Mouse (Mus musculus) lung, embryonic 14.5 days (tissue): ENCODE measurements around the gene Tenm4. TPM values are rescaled to one million over a fixed set of nuclear protein-coding genes. Genes with fewer than 3 reads are reported as not detected.
A peak's percentile ranks its signal among the peaks of the same experiment; 100 is the strongest.

Experiments used
- ATAC-seq: fragments of 200-750 bp; cut with Nextera tagmentation; 2 replicates; pipeline ENCODE4 v1.8.0; 2017; ENCODE audit warnings: mild to moderate bottlenecking, moderate TSS enrichment, moderate library complexity; ENCODE audit not compliant: insufficient read depth
- DNase-seq: peaks from one replicate; pipeline ENCODE4 v3.0.0-alpha.2; 2015
- H3K27ac ChIP-seq: fragments of 300-500 bp; sonication (generic); 2 replicates; pipeline ENCODE4 v1.5.1; 2014; ENCODE audit warnings: low read depth, mild to moderate bottlenecking, moderate library complexity
- H3K27me3 ChIP-seq: fragments of 300-500 bp; sonication (generic); 2 replicates; pipeline ENCODE4 v1.6.1; 2014; ENCODE audit warnings: low read length, control low read depth; ENCODE audit not compliant: insufficient read depth
- H3K36me3 ChIP-seq: fragments of 300-500 bp; sonication (generic); 2 replicates; pipeline ENCODE4 v1.6.1; 2014; ENCODE audit warnings: control low read depth; ENCODE audit not compliant: insufficient read depth
- H3K4me1 ChIP-seq: fragments of 300-500 bp; sonication (generic); 2 replicates; pipeline ENCODE4 v1.6.1; 2014; ENCODE audit warnings: antibody characterized with exemption, control low read depth; ENCODE audit not compliant: insufficient read depth
- H3K4me2 ChIP-seq: fragments of 300-500 bp; sonication (generic); 2 replicates; pipeline ENCODE4 v1.6.1; 2014; ENCODE audit warnings: mild to moderate bottlenecking
- H3K4me3 ChIP-seq: fragments of 300-500 bp; sonication (generic); 2 replicates; pipeline ENCODE4 v1.5.1; 2014; ENCODE audit warnings: low read depth, low read length
- H3K9ac ChIP-seq: fragments of 300-500 bp; sonication (generic); 2 replicates; pipeline ENCODE4 v1.6.1; 2014
- H3K9me3 ChIP-seq: fragments of 300-500 bp; sonication (generic); 2 replicates; pipeline ENCODE4 v1.6.1; 2016; ENCODE audit warnings: low read depth, low read length, control low read depth
- CTCF ChIP-seq: IDR thresholded peaks from 2 replicates; pipeline ENCODE4 v1.5.1; 2016; ENCODE audit warnings: antibody characterized with exemption, low read depth
- WGBS: fragments of 180-500 bp; shearing (Covaris S2); extraction: QIAGEN DNeasy Blood & Tissue Kit; methylation state at CpG from one replicate; pipeline ENCODE4 v1.1.7; 2014; 5-methylcytosine and 5-hydroxymethylcytosine counted together
- polyA plus RNA-seq: library from polyadenylated mRNA; unstranded; fragments of >200 nt; fragmentation: Nextera tagmentation; extraction: Ambion mirVana; gene quantifications from 2 replicates; pipeline ENCODE4 v1.2.1, GENCODE M21; 2014

The Tenm4 gene
- polyA plus RNA-seq, 1 experiment from 2014 or later, result 24.9 TPM

DNA sequence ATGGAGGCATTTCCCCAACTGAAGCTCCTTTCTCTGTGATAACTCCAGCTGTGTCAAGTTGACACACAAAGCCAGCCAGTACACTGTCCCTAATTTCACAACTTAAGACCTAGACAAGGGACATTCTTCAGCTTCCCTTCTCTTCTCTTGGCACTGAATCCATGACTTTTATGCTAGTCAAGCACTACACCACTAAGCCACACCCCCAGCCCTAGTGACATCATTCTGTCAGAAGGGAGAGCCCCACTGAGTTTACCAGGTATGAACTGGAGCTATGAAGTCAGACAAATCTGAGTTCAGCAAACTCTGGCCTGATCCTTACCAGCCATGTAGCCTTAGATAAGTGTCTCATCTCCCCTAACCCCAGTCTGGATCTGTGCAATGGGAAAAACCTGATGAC is 6.9 kb upstream of the Tenm4 start:
- Histone ChIP-seq H3K4me2 (no peak overlapping the region), H3K27ac (no peak overlapping the region), H3K9me3 (no peaks in the 10 kb centered on the region), H3K27me3 (no peaks in the 10 kb centered on the region), H3K4me1 (no peaks in the 10 kb centered on the region), H3K36me3 (no peaks in the 10 kb centered on the region), H3K4me3 (no peak overlapping the region), H3K9ac (no peak overlapping the region)
- DNase-seq (no peak), ATAC-seq (no peak)
- TF ChIP-seq CTCF, result no peak

DNA sequence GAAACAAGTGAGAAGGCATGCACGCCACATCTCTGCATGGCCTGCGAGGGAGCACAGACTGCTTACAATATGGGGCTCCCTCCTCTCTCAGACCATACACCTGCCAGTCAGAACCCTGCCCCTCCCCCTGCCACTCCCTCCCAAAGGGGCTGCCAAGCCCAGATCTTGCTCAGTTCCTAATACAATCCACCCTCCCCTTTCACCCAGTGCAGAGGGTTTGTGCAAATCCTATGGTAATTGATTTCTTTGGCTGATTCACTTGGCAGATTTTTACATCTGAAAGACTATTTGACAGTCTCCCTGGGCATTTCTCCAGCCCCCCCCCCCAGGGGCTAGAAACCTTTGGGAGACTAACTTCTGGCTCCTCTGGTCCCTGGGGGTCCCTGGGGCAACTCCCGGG is 2.1 kb upstream of the Tenm4 start:
- Histone ChIP-seq H3K9ac (no peak overlapping the region), H3K4me3 (no peak overlapping the region), H3K4me1 (peaks cover 8% of the 10 kb centered on the region), H3K9me3 (no peaks in the 10 kb centered on the region), H3K27ac (no peak overlapping the region), H3K27me3 (no peaks in the 10 kb centered on the region), H3K4me2 (no peak overlapping the region), H3K36me3 (no peaks in the 10 kb centered on the region)
- ATAC-seq (0 out of 2 replicates have a peak, but pooled peaks have one; percentile 30), DNase-seq (peak; percentile 32)
- WGBS, result 26% methylated on average over 3 of the region's 3 CpGs
- no peak for TF ChIP-seq CTCF

DNA sequence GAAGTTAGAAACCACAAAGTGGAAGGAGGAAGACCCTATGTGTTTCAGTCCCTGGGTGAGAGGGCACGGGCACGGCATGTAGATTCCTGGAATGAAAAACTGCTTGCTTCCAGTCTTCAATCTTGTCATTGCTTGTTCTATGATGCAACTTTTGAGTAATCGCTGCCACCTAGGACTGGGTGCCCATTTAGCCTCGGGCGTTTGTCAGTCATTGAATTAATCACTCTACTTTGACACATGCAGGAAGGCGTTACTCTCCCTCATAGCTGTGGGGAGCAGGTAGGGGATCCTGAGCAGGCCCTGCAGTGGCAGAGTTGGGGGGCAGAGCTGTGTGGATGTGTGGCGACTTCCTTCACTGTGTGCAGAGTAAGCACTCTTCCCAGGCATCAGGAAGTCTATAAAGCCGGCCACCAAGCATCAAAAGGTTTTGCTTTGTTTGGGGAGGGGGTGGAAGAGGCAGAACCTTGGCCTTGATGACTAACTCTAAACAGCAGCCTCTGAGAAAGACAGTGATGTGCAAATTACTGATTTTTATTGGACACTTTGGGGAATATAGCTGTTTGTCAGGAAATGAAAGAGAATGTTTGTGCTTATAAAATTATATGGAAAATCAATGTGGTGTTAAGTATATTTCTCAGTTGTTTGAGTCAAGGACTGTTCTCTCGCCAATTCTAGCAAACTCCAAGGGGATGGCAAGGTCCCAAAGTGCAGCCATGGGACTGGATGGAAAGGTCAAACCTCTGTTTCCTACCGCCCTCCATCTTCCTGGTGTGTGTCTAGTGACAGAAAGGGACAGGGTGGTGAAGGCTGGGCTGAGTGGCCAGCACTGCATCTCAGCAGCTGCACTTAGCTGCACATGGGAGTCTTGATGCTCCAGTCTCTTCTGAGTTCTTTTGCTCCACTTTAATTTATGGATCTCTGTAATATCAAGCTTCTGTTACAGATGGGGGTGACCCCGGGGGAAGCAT is 834 bp downstream of the Tenm4 start:
- Histone ChIP-seq H3K4me1 (peaks cover 8% of the 10 kb centered on the region), H3K27me3 (no peaks in the 10 kb centered on the region), H3K4me2 (peak overlapping the region; percentile 37; the same call in 1 of the 2 replicates), H3K27ac (no peak overlapping the region), H3K9ac (no peak overlapping the region), H3K9me3 (no peaks in the 10 kb centered on the region), H3K36me3 (no peaks in the 10 kb centered on the region), H3K4me3 (no peak overlapping the region)
- TF ChIP-seq CTCF, result no peak
- ATAC-seq, result peak; percentile 91
- DNase-seq, result peak; percentile 89
- WGBS, result 26% methylated on average over 11 of the region's 11 CpGs

DNA sequence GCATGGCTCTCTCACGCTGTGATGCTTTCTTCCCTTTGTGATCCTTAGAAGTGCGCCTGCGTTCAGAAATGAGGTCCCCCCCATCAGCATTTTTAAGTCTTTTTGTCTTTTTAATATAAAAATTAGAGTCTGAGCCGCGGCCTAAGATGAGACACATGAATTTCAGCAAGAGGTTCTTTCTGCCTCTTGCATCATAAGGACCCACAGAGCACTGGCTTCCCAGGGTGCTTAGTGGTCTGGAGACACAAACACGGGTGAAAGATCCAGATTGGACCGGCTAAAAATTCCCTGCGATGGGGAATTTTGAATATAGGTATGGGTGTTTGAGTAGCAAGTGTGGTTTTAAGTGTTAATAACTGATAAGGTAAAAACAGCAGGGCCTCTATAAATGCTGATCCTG is 5.7 kb downstream of the Tenm4 start:
- H3K36me3 ChIP-seq, result no peaks in the 10 kb centered on the region

DNA sequence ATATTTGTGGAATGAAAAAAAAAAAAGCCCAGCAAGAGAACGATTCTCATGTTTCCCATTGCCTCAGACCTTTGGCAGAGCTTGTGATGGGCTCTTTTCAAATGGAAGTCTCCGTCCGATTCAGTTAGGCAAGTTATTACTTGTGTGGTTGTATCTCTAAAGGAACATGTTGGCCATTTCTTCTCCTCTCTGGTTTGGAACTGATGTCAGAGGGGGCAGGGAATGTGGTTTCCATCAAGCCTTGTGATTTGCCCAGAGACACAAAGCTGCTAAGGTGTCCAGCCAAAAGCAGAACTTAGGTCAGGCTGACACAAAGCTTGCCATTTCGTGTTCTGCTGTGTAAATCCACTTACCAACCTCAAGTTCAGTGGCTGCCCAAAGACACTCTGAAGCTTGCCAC is 10.7 kb downstream of the Tenm4 start:
- no peaks in the 10 kb centered on the region for H3K9me3 ChIP-seq
- DNase-seq, result no peak
- H3K4me3 ChIP-seq, result no peak overlapping the region
- H3K36me3 ChIP-seq, result no peaks in the 10 kb centered on the region
- no peak for TF ChIP-seq CTCF
- no peak for ATAC-seq
- no peak overlapping the region for H3K27ac ChIP-seq
- no peak overlapping the region for H3K4me2 ChIP-seq
- no peaks in the 10 kb centered on the region for H3K4me1 ChIP-seq
- H3K27me3 ChIP-seq, result no peaks in the 10 kb centered on the region
- no peak overlapping the region for H3K9ac ChIP-seq
- 80% methylated on average over 4 of the region's 4 CpGs for WGBS

More for the DNA sequence above, 5.7 kb downstream of the Tenm4 start:
- no peak overlapping the region for H3K4me2 ChIP-seq
- ATAC-seq (no peak), DNase-seq (no peak)
- H3K4me1 ChIP-seq, result peaks cover 1% of the 10 kb centered on the region
- H3K4me3 ChIP-seq, result no peak overlapping the region
- no peaks in the 10 kb centered on the region for H3K9me3 ChIP-seq
- 80% methylated on average over 8 of the region's 8 CpGs for WGBS
- H3K27me3 ChIP-seq, result no peaks in the 10 kb centered on the region
- H3K27ac ChIP-seq, result no peak overlapping the region
- TF ChIP-seq CTCF, result no peak
- no peak overlapping the region for H3K9ac ChIP-seq

DNA sequence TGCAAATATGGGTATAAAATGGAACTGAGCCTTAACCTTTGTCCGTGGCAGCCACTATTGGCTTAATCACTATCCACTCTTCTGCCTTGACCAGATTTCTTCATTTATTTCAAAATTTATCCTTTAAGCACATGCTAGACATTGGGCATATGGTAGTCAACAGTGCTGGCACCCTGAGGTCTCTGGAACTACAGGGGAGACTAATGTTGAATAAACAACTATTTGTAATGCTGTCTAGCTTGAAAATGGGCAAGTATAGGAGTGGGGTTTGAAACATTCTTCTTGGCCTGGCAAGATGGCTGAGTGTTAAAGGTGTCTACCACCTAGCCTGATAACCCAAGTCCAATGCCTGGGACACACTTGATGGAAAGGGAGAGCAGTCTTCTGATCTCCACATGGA is 12.1 kb downstream of the Tenm4 start:
- ATAC-seq (no peak), DNase-seq (no peak)
- Histone ChIP-seq H3K9me3 (no peaks in the 10 kb centered on the region), H3K27ac (no peak overlapping the region), H3K36me3 (no peaks in the 10 kb centered on the region), H3K9ac (no peak overlapping the region), H3K4me3 (no peak overlapping the region), H3K4me2 (no peak overlapping the region), H3K4me1 (no peaks in the 10 kb centered on the region), H3K27me3 (no peaks in the 10 kb centered on the region)
- 95% methylated on average over 1 of the region's 1 CpGs for WGBS
- TF ChIP-seq CTCF, result no peak

DNA sequence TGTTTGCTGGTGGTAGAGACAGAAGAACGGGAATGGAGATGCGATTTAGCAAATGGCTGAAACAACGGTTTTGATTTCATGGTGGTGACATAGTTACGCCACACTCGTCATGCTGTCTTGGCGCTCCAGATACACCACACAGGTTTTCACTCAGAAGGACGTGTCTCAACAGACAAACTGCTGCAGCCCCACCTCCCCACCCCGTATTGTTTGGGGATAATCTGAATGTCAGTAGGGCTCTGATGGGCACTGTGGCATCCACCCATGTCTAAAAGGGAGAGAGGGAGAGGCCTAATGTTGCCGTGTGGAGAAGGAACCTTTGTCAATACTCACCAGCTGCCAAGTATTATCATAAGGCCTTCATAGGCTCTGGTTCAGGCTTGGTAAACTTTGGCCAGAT is 14.4 kb downstream of the Tenm4 start:
- Histone ChIP-seq H3K9me3 (no peaks in the 10 kb centered on the region), H3K4me3 (no peak overlapping the region), H3K36me3 (no peaks in the 10 kb centered on the region), H3K4me2 (no peak overlapping the region), H3K9ac (no peak overlapping the region), H3K27ac (no peak overlapping the region), H3K27me3 (no peaks in the 10 kb centered on the region), H3K4me1 (no peaks in the 10 kb centered on the region)
- no peak for TF ChIP-seq CTCF
- 85% methylated on average over 9 of the region's 9 CpGs for WGBS
- no peak for ATAC-seq
- DNase-seq, result no peak
